Mouse (Mus musculus) midbrain, embryonic 16.5 days (tissue): ENCODE results near the gene Hmbs. TPM values are rescaled to one million over a fixed set of nuclear protein-coding genes. Genes with fewer than 3 reads are reported as not detected.
A peak's percentile ranks its signal among the peaks of the same experiment; 100 is the strongest.

Source experiments
- ATAC-seq: fragments of 200-750 bp; cut with Nextera tagmentation; 2 replicates; pipeline ENCODE4 v1.8.0; 2017; ENCODE audit warnings: moderate TSS enrichment
- H3K27ac ChIP-seq: fragments of 300-500 bp; sonication (generic); 2 replicates; pipeline ENCODE4 v1.5.1; 2014; ENCODE audit warnings: mild to moderate bottlenecking, low read length, mixed read lengths
- H3K27me3 ChIP-seq: fragments of 300-500 bp; sonication (generic); 2 replicates; pipeline ENCODE4 v1.6.1; 2014; ENCODE audit warnings: low read depth, low read length, mixed read lengths; ENCODE audit not compliant: control insufficient read depth, insufficient read depth
- H3K36me3 ChIP-seq: fragments of 300-500 bp; sonication (generic); 2 replicates; pipeline ENCODE4 v1.6.1; 2014; ENCODE audit warnings: mild to moderate bottlenecking, low read length, moderate library complexity, mixed read lengths; ENCODE audit not compliant: control insufficient read depth, insufficient read depth
- H3K4me1 ChIP-seq: fragments of 300-500 bp; sonication (generic); 2 replicates; pipeline ENCODE4 v1.6.1; 2014; ENCODE audit warnings: mild to moderate bottlenecking, low read length, mixed read lengths; ENCODE audit not compliant: control insufficient read depth, insufficient read depth
- H3K4me2 ChIP-seq: fragments of 300-500 bp; sonication (generic); 2 replicates; pipeline ENCODE4 v1.6.1; 2014; ENCODE audit warnings: mild to moderate bottlenecking, low read length, mixed read lengths
- H3K4me3 ChIP-seq: fragments of 300-500 bp; sonication (generic); 2 replicates; pipeline ENCODE4 v1.5.1; 2014; ENCODE audit warnings: low read depth, mild to moderate bottlenecking, low read length, moderate library complexity, mixed read lengths
- H3K9ac ChIP-seq: fragments of 300-500 bp; sonication (generic); 2 replicates; pipeline ENCODE4 v1.6.1; 2014; ENCODE audit warnings: low read depth, low read length, mixed read lengths
- H3K9me3 ChIP-seq: fragments of 300-500 bp; sonication (generic); replicated peaks from 2 replicates; pipeline ENCODE4 v1.6.1; 2014; ENCODE audit warnings: mild to moderate bottlenecking, low read length, mixed read lengths; ENCODE audit not compliant: control insufficient read depth, poor library complexity, severe bottlenecking
- WGBS: fragments of 180-500 bp; shearing (Covaris S2); extraction: QIAGEN DNeasy Blood & Tissue Kit; methylation state at CpG from one replicate; pipeline ENCODE4 v1.1.7; 2014; 5-methylcytosine and 5-hydroxymethylcytosine counted together
- polyA plus RNA-seq: library from polyadenylated mRNA; unstranded; fragments of >200 nt; fragmentation: Nextera tagmentation; extraction: Ambion mirVana; gene quantifications from 2 replicates; pipeline ENCODE4 v1.2.1, GENCODE M21; 2015

Hmbs gene
- 54.7 and 56.2 TPM in 2 replicates for polyA plus RNA-seq

- Histone ChIP-seq H3K9ac (peak within 1 kb of the TSS; percentile 76), H3K9me3 (no peaks in the 10 kb centered on the region), H3K27me3 (no peaks in the 10 kb centered on the region), H3K4me1 (peaks cover 6% of the 10 kb centered on the region), H3K36me3 (peaks cover 16% of the 10 kb centered on the region), H3K4me3 (peak within 1 kb of the TSS; percentile 57), H3K4me2 (peak within 1 kb of the TSS; percentile 79), H3K27ac (peak within 1 kb of the TSS; percentile 94)
- peak; percentile 97 for ATAC-seq
- WGBS = under 1% methylated on average over 39 of the region's 39 CpGs
Observed at GRCm38 (mm10) chr9:44343781-44344421, at the start of gene Hmbs. TSS of gene Hmbs (minus strand) at chr9:44344228.

- H3K9ac ChIP-seq = no peak overlapping the region
- no peak overlapping the region for H3K27ac ChIP-seq
- H3K36me3 ChIP-seq = peaks cover 33% of the 10 kb centered on the region
- H3K4me1 ChIP-seq = no peaks in the 10 kb centered on the region
- 40% methylated on average over 4 of the region's 4 CpGs for WGBS
- no peaks in the 10 kb centered on the region for H3K27me3 ChIP-seq
- no peaks in the 10 kb centered on the region for H3K9me3 ChIP-seq
- ATAC-seq = 0 out of 2 replicates have a peak, but pooled peaks have one; percentile 52
- no peak overlapping the region for H3K4me3 ChIP-seq
- no peak overlapping the region for H3K4me2 ChIP-seq
Observed at GRCm38 (mm10) chr9:44391466-44391865, 47.4 kb upstream of the Hmbs start.

- Histone ChIP-seq H3K9me3 (no peaks in the 10 kb centered on the region), H3K4me2 (no peak overlapping the region), H3K9ac (no peak overlapping the region), H3K4me3 (no peak overlapping the region), H3K4me1 (no peaks in the 10 kb centered on the region), H3K36me3 (peaks cover 53% of the 10 kb centered on the region), H3K27ac (no peak overlapping the region), H3K27me3 (no peaks in the 10 kb centered on the region)
- ATAC-seq = no peak
- WGBS = 60% methylated on average over 8 of the region's 8 CpGs
Observed at GRCm38 (mm10) chr9:44389273-44389672, 45.2 kb upstream of the Hmbs start.

GRCm38 (mm10) chr9:44387221-44387620 is 43.2 kb upstream of the Hmbs start:
- Histone ChIP-seq H3K4me2 (no peak overlapping the region), H3K27me3 (no peaks in the 10 kb centered on the region), H3K4me1 (no peaks in the 10 kb centered on the region), H3K27ac (no peak overlapping the region), H3K4me3 (no peak overlapping the region), H3K36me3 (peaks cover 62% of the 10 kb centered on the region), H3K9me3 (no peaks in the 10 kb centered on the region), H3K9ac (no peak overlapping the region)
- ATAC-seq = no peak
- 76% methylated on average over 3 of the region's 3 CpGs for WGBS

- Histone ChIP-seq H3K27ac (no peak overlapping the region), H3K27me3 (no peaks in the 10 kb centered on the region), H3K36me3 (peaks cover 62% of the 10 kb centered on the region), H3K9me3 (no peaks in the 10 kb centered on the region), H3K4me3 (no peak overlapping the region), H3K4me2 (no peak overlapping the region), H3K9ac (no peak overlapping the region), H3K4me1 (peaks cover 12% of the 10 kb centered on the region)
- no peak for ATAC-seq
- WGBS = 91% methylated on average over 13 of the region's 13 CpGs
Observed at GRCm38 (mm10) chr9:44384596-44384995, 40.6 kb upstream of the Hmbs start.

GRCm38 (mm10) chr9:44379862-44380261 is 35.8 kb upstream of the Hmbs start:
- H3K9ac ChIP-seq = peak overlapping the region; percentile 96
- H3K4me2 ChIP-seq = peak overlapping the region; percentile 97
- no peaks in the 10 kb centered on the region for H3K9me3 ChIP-seq
- H3K4me3 ChIP-seq = peak overlapping the region; percentile 96
- H3K36me3 ChIP-seq = peaks cover 21% of the 10 kb centered on the region
- peak overlapping the region; percentile 90 for H3K27ac ChIP-seq
- ATAC-seq = peak; percentile 52
- WGBS = 12% methylated on average over 15 of the region's 15 CpGs
- H3K27me3 ChIP-seq = no peaks in the 10 kb centered on the region
- H3K4me1 ChIP-seq = peaks cover 17% of the 10 kb centered on the region

GRCm38 (mm10) chr9:44379054-44379834 is 35.2 kb upstream of the Hmbs start, which contains the start of gene Hyou1:
TSS of gene Hyou1 (plus strand) at chr9:44379490.
- peak within 1 kb of the TSS; percentile 90 for H3K27ac ChIP-seq
- no peaks in the 10 kb centered on the region for H3K27me3 ChIP-seq
- H3K4me2 ChIP-seq = peak within 1 kb of the TSS; percentile 97
- WGBS = under 1% methylated on average over 83 of the region's 83 CpGs
- H3K4me1 ChIP-seq = peaks cover 17% of the 10 kb centered on the region
- H3K4me3 ChIP-seq = peak within 1 kb of the TSS; percentile 96
- peak; percentile 98 for ATAC-seq
- H3K9ac ChIP-seq = peak within 1 kb of the TSS; percentile 96
- no peaks in the 10 kb centered on the region for H3K9me3 ChIP-seq
- peaks cover 15% of the 10 kb centered on the region for H3K36me3 ChIP-seq

- no peak overlapping the region for H3K27ac ChIP-seq
- no peak for ATAC-seq
- H3K27me3 ChIP-seq = no peaks in the 10 kb centered on the region
- no peaks in the 10 kb centered on the region for H3K9me3 ChIP-seq
- H3K36me3 ChIP-seq = peaks cover 7% of the 10 kb centered on the region; the same call in 1 of the 2 replicates
- H3K4me1 ChIP-seq = peaks cover 17% of the 10 kb centered on the region
- H3K4me3 ChIP-seq = peak overlapping the region; percentile 96
- 93% methylated on average over 5 of the region's 5 CpGs for WGBS
- peak overlapping the region; percentile 71 for H3K4me2 ChIP-seq
- peak overlapping the region; percentile 96 for H3K9ac ChIP-seq
Observed at GRCm38 (mm10) chr9:44378153-44378730, 34.2 kb upstream of the Hmbs start.
